ENCODE assay signal across 30 mouse cellular contexts in the genomic region with DNA sequence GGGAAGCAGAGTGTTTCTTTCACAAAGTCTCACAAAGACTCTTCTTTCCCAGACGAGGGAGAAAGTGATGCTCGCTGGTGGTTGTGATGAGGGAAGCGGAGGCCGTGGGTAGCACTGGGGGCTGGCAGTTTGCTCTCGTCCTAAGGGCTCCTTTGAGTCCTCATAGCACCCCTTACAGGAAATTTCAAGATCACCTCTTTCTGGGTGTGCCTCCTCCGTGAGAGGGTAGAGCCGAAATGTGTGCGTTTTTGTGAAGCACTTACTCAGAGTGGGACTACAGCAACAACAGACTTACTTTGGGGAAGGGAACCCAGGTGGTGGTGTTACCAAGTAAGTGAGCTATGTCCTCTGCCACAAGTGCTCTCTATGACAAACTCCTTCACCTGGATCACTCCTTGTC. TPM values are rescaled to one million over a fixed set of nuclear protein-coding genes. Genes with fewer than 3 reads are reported as not detected.
A peak's percentile ranks its signal among the peaks of the same experiment; 100 is the strongest.
DNase-seq lines count a peak whose midpoint lies in the region; ATAC-seq lines count a peak whose summit lies in the region.
"Had no signal": no experiment of that assay in that cellular context is flagged by ENCODE, and none has a peak within 500 bp of the region (broad histone marks: within the 10 kb centered on the region; RNA-seq: fewer than 3 reads in every experiment).

No protein-coding gene starts in this region.

- no peak for DNase-seq in heart, embryonic 10.5 days (ENCODE audit: low spot score)
- DNase-seq in heart, postnatal 14 days: no peak
- peak; percentile 72 for DNase-seq in CD4-positive helper T cell, adult 2 months (ENCODE audit: low read depth, low spot score)
- DNase-seq in induced T-regulatory cell, adult 2 months (ENCODE audit: low read depth): peak; percentile 82
- no peak for DNase-seq in retina, embryonic 14.5 days (ENCODE audit: low spot score)
- DNase-seq in neural tube, embryonic 10.5 days (ENCODE audit: extremely low spot score, low spot score): no peak
- DNase-seq: adrenal gland, adult 8-10 months; adrenal gland, postnatal 25 days; B cell, adult 2 months; cerebellum, adult 11-12 months; cerebellum, adult 8-10 months; cerebellum, postnatal 10 days; cerebellum, postnatal 36 days; embryo, embryonic 11 days; gastrocnemius, postnatal 25 days; heart, adult 2 months had no signal

- no peaks in the 10 kb centered on the region for H3K36me3 ChIP-seq in heart, embryonic 10.5 days
- H3K36me3 ChIP-seq in intestine, embryonic 15.5 days: no peaks in the 10 kb centered on the region
- H3K36me3 ChIP-seq: embryonic facial prominence, embryonic 10.5 days; embryonic facial prominence, embryonic 13.5 days; forebrain, embryonic 12.5 days; forebrain, embryonic 15.5 days; G1E; heart, embryonic 13.5 days; hindbrain, embryonic 12.5 days; hindbrain, embryonic 15.5 days had no signal

- intact Hi-C loops in heart, postnatal 14 days (cut with DNase I): no loop called here

- peak; percentile 32 for ATAC-seq in CD4-positive, CD25-positive, alpha-beta regulatory T cell, adult 4 months
- ATAC-seq in intestine, embryonic 15.5 days: no peak
- ATAC-seq: forebrain, embryonic 15.5 days; intestine, postnatal 0 days; Patski had no signal

- H3K4me1 ChIP-seq in heart, embryonic 10.5 days: peaks cover 46% of the 10 kb centered on the region
- H3K4me1 ChIP-seq in intestine, embryonic 15.5 days (replicated peaks): peaks cover 14% of the 10 kb centered on the region
- H3K4me1 ChIP-seq: forebrain, embryonic 15.5 days; hindbrain, embryonic 12.5 days; hindbrain, embryonic 15.5 days had no signal

- H3K4me2 ChIP-seq in intestine, embryonic 15.5 days (replicated peaks): no peak overlapping the region
- H3K4me2 ChIP-seq: embryonic facial prominence, embryonic 13.5 days; forebrain, embryonic 12.5 days; forebrain, embryonic 15.5 days; heart, embryonic 13.5 days; hindbrain, embryonic 12.5 days; hindbrain, embryonic 15.5 days had no signal

- no peaks in the 10 kb centered on the region for H3K9me3 ChIP-seq in heart, embryonic 10.5 days
- no peaks in the 10 kb centered on the region for H3K9me3 ChIP-seq in intestine, embryonic 15.5 days
- H3K9me3 ChIP-seq: embryonic facial prominence, embryonic 10.5 days; embryonic facial prominence, embryonic 13.5 days; forebrain, embryonic 12.5 days; forebrain, embryonic 15.5 days; G1E; heart, embryonic 13.5 days; hindbrain, embryonic 12.5 days; hindbrain, embryonic 15.5 days had no signal

- WGBS in heart, embryonic 10.5 days: 89% methylated on average over 8 of the region's 8 CpGs
- 87% methylated on average over 8 of the region's 8 CpGs for WGBS in intestine, embryonic 15.5 days

- no peaks in the 10 kb centered on the region for H3K27me3 ChIP-seq in heart, embryonic 10.5 days (ENCODE audit: insufficient read depth, poor library complexity, severe bottlenecking)
- no peaks in the 10 kb centered on the region for H3K27me3 ChIP-seq in intestine, embryonic 15.5 days (replicated peaks)
- H3K27me3 ChIP-seq: CH12.LX; embryonic facial prominence, embryonic 13.5 days; forebrain, embryonic 12.5 days; forebrain, embryonic 15.5 days; heart, embryonic 13.5 days; hindbrain, embryonic 12.5 days; hindbrain, embryonic 15.5 days; Patski had no signal

- peak overlapping the region; percentile 18; the same call in 1 of the 2 replicates for H3K27ac ChIP-seq in heart, embryonic 10.5 days
- no peak overlapping the region for H3K27ac ChIP-seq in intestine, embryonic 15.5 days
- H3K27ac ChIP-seq: embryonic facial prominence, embryonic 10.5 days; embryonic facial prominence, embryonic 13.5 days; forebrain, embryonic 12.5 days; forebrain, embryonic 15.5 days; heart, adult 2 months; heart, embryonic 13.5 days; hindbrain, embryonic 12.5 days; hindbrain, embryonic 15.5 days had no signal

- H3K4me3 ChIP-seq in heart, embryonic 10.5 days: no peak overlapping the region
- no peak overlapping the region for H3K4me3 ChIP-seq in intestine, embryonic 15.5 days (replicated peaks)
- H3K4me3 ChIP-seq: embryonic facial prominence, embryonic 10.5 days; embryonic facial prominence, embryonic 13.5 days; erythroblast, embryonic 14.5 days; forebrain, embryonic 12.5 days; forebrain, embryonic 15.5 days; heart, adult 2 months; heart, embryonic 13.5 days; hindbrain, embryonic 12.5 days; hindbrain, embryonic 15.5 days had no signal

- no peak overlapping the region for H3K9ac ChIP-seq in intestine, embryonic 15.5 days
- H3K9ac ChIP-seq: embryonic facial prominence, embryonic 13.5 days; forebrain, embryonic 12.5 days; forebrain, embryonic 15.5 days; heart, embryonic 13.5 days; hindbrain, embryonic 12.5 days; hindbrain, embryonic 15.5 days had no signal

RNA-seq across cellular contexts. Expression of gene Dad1, which starts 42.7 kb away (rescaled TPM):
- 298 and 356 TPM in 2 replicates for polyA plus RNA-seq in heart, embryonic 10.5 days (2016; fragmentation: Nextera tagmentation; extraction: Ambion mirVana)
- total RNA-seq in heart, postnatal 14 days (2021): 100 to 1,000 TPM; 104 TPM
- 100 to 1,000 TPM; 437 to 457 TPM for polyA plus RNA-seq in CD4-positive, CD25-positive, alpha-beta regulatory T cell, adult 4 months (2017; shearing (Covaris generic))
- 450 and 484 TPM in 2 replicates for polyA plus RNA-seq in intestine, embryonic 15.5 days (2015; fragmentation: Nextera tagmentation; extraction: Ambion mirVana)

RNA-seq across cellular contexts. Expression of gene Abhd4, which starts 42.8 kb away (rescaled TPM):
- 66.0 and 89.0 TPM in 2 replicates for polyA plus RNA-seq in heart, embryonic 10.5 days (2016; fragmentation: Nextera tagmentation; extraction: Ambion mirVana)
- 10 to 100 TPM; 46.7 to 50.7 TPM for total RNA-seq in heart, postnatal 14 days (2021)
- polyA plus RNA-seq in CD4-positive, CD25-positive, alpha-beta regulatory T cell, adult 4 months (2017; shearing (Covaris generic)): 10 to 100 TPM; 19.5 to 30.2 TPM
- polyA plus RNA-seq in intestine, embryonic 15.5 days (2015; fragmentation: Nextera tagmentation; extraction: Ambion mirVana): 41.6 and 42.6 TPM in 2 replicates

Comparison
In these comparisons a context has a peak if more than half of its experiments do, and no peak if none do; other contexts are left out.
1. DNase-seq: peak in CD4-positive helper T cell, adult 2 months (single experiment) and induced T-regulatory cell, adult 2 months (single experiment); none in heart, embryonic 10.5 days (single experiment), heart, postnatal 14 days (0 of 2), retina, embryonic 14.5 days (single experiment) and neural tube, embryonic 10.5 days (single experiment).